Mouse (Mus musculus) limb, embryonic 12.5 days (tissue): ENCODE measurements around the gene Dusp18. TPM values are rescaled to one million over a fixed set of nuclear protein-coding genes. Genes with fewer than 3 reads are reported as not detected.

Experiments used
- ATAC-seq: fragments of 200-750 bp; cut with Nextera tagmentation; 2 replicates; pipeline ENCODE4 v1.8.0; 2017; ENCODE audit warnings: low read depth, moderate TSS enrichment; ENCODE audit not compliant: insufficient number of reproducible peaks, insufficient read depth, low FRiP score, low TSS enrichment
- H3K27ac ChIP-seq: fragments of 300-500 bp; sonication (generic); 2 replicates; pipeline ENCODE4 v1.5.1; 2016; ENCODE audit warnings: mild to moderate bottlenecking, moderate library complexity
- H3K27me3 ChIP-seq: fragments of 300-500 bp; sonication (generic); 2 replicates; pipeline ENCODE4 v1.6.1; 2016; ENCODE audit warnings: mild to moderate bottlenecking, moderate library complexity
- H3K36me3 ChIP-seq: fragments of 300-500 bp; sonication (generic); 2 replicates; pipeline ENCODE4 v1.6.1; 2016; ENCODE audit warnings: mild to moderate bottlenecking, moderate library complexity
- H3K4me1 ChIP-seq: fragments of 300-500 bp; sonication (generic); replicated peaks from 2 replicates; pipeline ENCODE4 v1.6.1; 2016
- H3K4me2 ChIP-seq: fragments of 300-500 bp; sonication (generic); 2 replicates; pipeline ENCODE4 v1.6.1; 2016; ENCODE audit warnings: mild to moderate bottlenecking, moderate library complexity
- H3K4me3 ChIP-seq: fragments of 300-500 bp; sonication (generic); replicated peaks from 2 replicates; pipeline ENCODE4 v1.5.1; 2016; ENCODE audit warnings: mild to moderate bottlenecking
- H3K9ac ChIP-seq: fragments of 300-500 bp; sonication (generic); replicated peaks from 2 replicates; pipeline ENCODE4 v1.6.1; 2016; ENCODE audit warnings: mild to moderate bottlenecking, moderate library complexity
- H3K9me3 ChIP-seq: fragments of 300-500 bp; sonication (generic); 2 replicates; pipeline ENCODE4 v1.6.1; 2016; ENCODE audit warnings: mild to moderate bottlenecking, moderate library complexity
- WGBS: fragments of 180-500 bp; shearing (Covaris S2); methylation state at CpG from one replicate; pipeline ENCODE4 v1.1.7; 2016; 5-methylcytosine and 5-hydroxymethylcytosine counted together
- polyA plus RNA-seq: library from polyadenylated mRNA; unstranded; fragments of >200 nt; fragmentation: Nextera tagmentation; extraction: Ambion mirVana; gene quantifications from 2 replicates; pipeline ENCODE4 v1.2.1, GENCODE M21; 2016

Dusp18 gene
- polyA plus RNA-seq, 1 experiment from 2014 or later = 11.4 TPM

GRCm38 (mm10) chr11:3857902-3858301 is 37.1 kb upstream of the Dusp18 start:
- H3K9me3 ChIP-seq = 0 out of 2 replicates have a peak, but pooled peaks cover 7% of the 10 kb centered on the region
- peaks cover 13% of the 10 kb centered on the region for H3K27me3 ChIP-seq
- ATAC-seq = no peak
- H3K9ac ChIP-seq = no peak overlapping the region
- H3K4me2 ChIP-seq = no peak overlapping the region
- no peak overlapping the region for H3K4me3 ChIP-seq
- no peaks in the 10 kb centered on the region for H3K4me1 ChIP-seq
- H3K36me3 ChIP-seq = no peaks in the 10 kb centered on the region
- WGBS = 78% methylated on average over 5 of the region's 5 CpGs
- H3K27ac ChIP-seq = no peak overlapping the region

DNA sequence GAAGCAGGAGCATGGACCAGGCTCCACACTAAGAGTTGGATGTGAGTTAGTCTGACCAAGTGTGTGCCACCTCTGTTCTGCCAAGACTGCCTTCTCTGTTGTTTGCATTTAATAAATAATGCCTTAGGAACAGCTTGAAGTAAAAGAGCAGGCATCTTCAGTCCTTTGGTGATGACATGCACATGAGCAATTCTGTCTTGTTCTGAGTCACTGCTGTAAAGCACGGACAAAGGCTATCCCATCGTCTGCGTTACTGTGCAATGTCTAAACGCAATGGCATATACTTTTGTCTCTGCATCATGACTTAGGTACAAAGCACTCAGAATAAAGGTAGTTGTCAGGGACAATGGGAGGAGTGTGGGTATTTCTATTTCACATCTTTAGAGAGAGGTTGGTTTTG is 35.3 kb upstream of the Dusp18 start:
- no peak overlapping the region for H3K27ac ChIP-seq
- 0 out of 2 replicates have a peak, but pooled peaks cover 4% of the 10 kb centered on the region for H3K9me3 ChIP-seq
- H3K9ac ChIP-seq = no peak overlapping the region
- peaks cover 20% of the 10 kb centered on the region for H3K27me3 ChIP-seq
- no peak overlapping the region for H3K4me2 ChIP-seq
- H3K4me1 ChIP-seq = peaks cover 5% of the 10 kb centered on the region; the same call in 1 of the 2 replicates
- 91% methylated on average over 4 of the region's 4 CpGs for WGBS
- H3K4me3 ChIP-seq = no peak overlapping the region
- ATAC-seq = no peak
- no peaks in the 10 kb centered on the region for H3K36me3 ChIP-seq

DNA sequence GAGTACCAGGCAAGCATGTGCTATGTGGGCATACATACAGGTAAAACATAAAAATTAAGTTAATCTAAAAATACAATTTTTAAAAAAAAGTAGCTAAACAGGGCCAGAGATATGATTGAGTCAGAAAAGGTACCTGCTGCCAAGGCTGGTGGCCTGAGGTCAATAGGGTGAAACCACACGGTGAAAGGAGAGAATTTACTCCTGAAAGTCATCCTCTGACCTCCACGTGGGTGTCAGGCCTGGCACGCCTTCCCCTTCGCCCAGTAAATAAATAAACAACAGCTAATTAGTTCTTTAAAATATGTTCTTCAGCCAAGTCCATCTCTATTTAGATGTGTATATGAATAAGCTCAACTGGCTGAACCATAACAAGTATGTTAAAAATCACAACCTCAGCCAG is 34.7 kb upstream of the Dusp18 start:
- Histone ChIP-seq H3K9ac (no peak overlapping the region), H3K36me3 (no peaks in the 10 kb centered on the region), H3K9me3 (no peaks in the 10 kb centered on the region), H3K4me2 (no peak overlapping the region), H3K4me1 (peaks cover 5% of the 10 kb centered on the region; the same call in 1 of the 2 replicates), H3K27ac (no peak overlapping the region), H3K27me3 (peaks cover 20% of the 10 kb centered on the region), H3K4me3 (no peak overlapping the region)
- 79% methylated on average over 4 of the region's 4 CpGs for WGBS
- no peak for ATAC-seq

- H3K27me3 ChIP-seq = peaks cover 26% of the 10 kb centered on the region
- peak overlapping the region; percentile 79 for H3K4me2 ChIP-seq
- H3K4me1 ChIP-seq = peaks cover 5% of the 10 kb centered on the region; the same call in 1 of the 2 replicates
- H3K9me3 ChIP-seq = no peaks in the 10 kb centered on the region
- 0 out of 2 replicates have a peak, but pooled peaks have one; percentile 17 for ATAC-seq
- H3K9ac ChIP-seq = no peak overlapping the region
- no peaks in the 10 kb centered on the region for H3K36me3 ChIP-seq
- H3K27ac ChIP-seq = no peak overlapping the region
- WGBS = 71% methylated on average over 19 of the region's 19 CpGs
- H3K4me3 ChIP-seq = peak overlapping the region; percentile 53
Measured at GRCm38 (mm10) chr11:3862661-3863453, 32.2 kb upstream of the Dusp18 start.

DNA sequence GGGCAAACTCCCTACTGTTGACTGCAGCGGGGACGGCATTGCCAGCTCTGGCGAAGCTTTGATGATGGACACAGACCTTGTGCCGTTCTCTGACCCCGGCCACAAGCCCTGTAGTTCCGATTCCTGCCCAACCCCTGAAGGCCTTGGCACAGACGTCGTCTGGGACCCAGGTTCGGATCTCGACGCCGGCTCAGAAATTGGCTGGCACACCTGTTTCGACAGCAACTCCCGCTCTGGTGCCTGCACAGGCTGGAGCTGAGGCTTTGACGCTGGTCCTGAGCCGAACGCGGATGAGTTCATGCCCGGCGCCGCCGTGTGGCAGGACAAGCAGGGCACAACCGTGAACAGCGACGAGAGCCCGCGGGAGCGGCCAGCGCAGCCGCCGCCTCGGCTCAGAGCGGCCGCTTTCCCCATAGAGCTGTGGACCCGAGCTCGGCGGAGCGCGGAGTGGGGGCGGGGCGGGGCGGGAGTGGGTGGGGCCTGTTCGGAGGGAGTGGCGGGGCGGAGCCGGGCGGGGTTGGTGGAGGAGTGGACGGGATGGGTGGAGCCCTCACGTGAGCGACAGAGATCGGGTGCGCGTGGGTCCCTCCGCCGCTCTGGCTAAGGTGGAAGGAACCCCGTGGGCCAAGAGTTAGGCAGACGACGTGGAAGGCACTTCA is 31.5 kb upstream of the Dusp18 start, which contains the start of gene Osbp2:
Gene Osbp2, minus strand, starts transcription at position 450 of the 659 bp plus-strand sequence.
- Histone ChIP-seq H3K4me2 (peak within 1 kb of the TSS; percentile 79), H3K27me3 (peaks cover 26% of the 10 kb centered on the region), H3K9ac (peak within 1 kb of the TSS; percentile 61), H3K4me3 (peak within 1 kb of the TSS; percentile 53), H3K4me1 (peaks cover 5% of the 10 kb centered on the region; the same call in 1 of the 2 replicates), H3K36me3 (no peaks in the 10 kb centered on the region), H3K9me3 (no peaks in the 10 kb centered on the region), H3K27ac (no peak within 1 kb of the TSS)
- WGBS = 5% methylated on average over 51 of the region's 58 CpGs
- ATAC-seq = peak; percentile 79

DNA sequence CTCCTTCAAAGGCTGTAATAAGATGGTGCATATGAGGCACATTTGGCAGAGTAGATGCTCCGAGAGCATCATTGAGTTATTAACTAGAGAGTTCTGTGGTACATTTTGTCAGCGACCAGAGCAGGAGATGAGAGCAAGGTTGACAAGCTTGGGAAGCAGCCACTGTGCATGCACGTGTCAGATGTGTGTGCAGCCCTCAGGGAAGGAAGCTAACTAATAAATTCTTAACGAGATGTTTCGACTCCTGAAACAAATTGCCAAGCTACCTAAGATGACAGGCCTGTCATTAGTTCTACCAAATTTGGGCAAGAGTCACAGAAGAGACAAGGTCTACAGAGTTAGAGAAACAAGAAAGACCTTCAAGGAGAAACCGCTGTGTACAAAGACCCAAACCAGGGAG is 30.7 kb upstream of the Dusp18 start:
- Histone ChIP-seq H3K4me3 (peak overlapping the region; percentile 53), H3K4me2 (peak overlapping the region; percentile 79), H3K27ac (no peak overlapping the region), H3K9me3 (no peaks in the 10 kb centered on the region), H3K36me3 (no peaks in the 10 kb centered on the region), H3K27me3 (peaks cover 26% of the 10 kb centered on the region), H3K9ac (peak overlapping the region; percentile 61; the same call in 1 of the 2 replicates), H3K4me1 (peaks cover 5% of the 10 kb centered on the region; the same call in 1 of the 2 replicates)
- WGBS = 17% methylated on average over 6 of the region's 6 CpGs
- ATAC-seq = no peak

DNA sequence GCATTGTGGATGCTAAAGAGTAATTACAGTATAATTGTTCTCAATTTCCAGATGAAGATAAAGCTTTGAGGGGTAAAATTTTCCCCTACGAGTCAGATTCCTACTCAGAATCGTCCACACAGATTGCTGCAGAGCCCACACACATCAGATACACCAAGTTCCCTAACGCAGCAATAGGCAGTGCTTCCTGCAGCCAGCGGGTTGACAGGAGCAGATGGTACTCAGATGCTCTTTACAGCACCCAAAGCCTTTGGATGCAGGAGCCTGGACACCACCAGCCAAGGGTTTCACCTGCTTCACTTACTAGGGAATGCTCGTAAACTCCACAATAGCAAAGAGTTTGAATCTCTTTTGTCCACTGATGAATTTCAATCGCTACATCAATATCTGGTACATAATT is 18.6 kb upstream of the Dusp18 start:
- Histone ChIP-seq H3K27me3 (no peaks in the 10 kb centered on the region), H3K4me2 (no peak overlapping the region), H3K9ac (no peak overlapping the region), H3K4me1 (no peaks in the 10 kb centered on the region), H3K4me3 (no peak overlapping the region), H3K36me3 (no peaks in the 10 kb centered on the region), H3K9me3 (no peaks in the 10 kb centered on the region), H3K27ac (no peak overlapping the region)
- WGBS = 71% methylated on average over 6 of the region's 6 CpGs
- no peak for ATAC-seq

DNA sequence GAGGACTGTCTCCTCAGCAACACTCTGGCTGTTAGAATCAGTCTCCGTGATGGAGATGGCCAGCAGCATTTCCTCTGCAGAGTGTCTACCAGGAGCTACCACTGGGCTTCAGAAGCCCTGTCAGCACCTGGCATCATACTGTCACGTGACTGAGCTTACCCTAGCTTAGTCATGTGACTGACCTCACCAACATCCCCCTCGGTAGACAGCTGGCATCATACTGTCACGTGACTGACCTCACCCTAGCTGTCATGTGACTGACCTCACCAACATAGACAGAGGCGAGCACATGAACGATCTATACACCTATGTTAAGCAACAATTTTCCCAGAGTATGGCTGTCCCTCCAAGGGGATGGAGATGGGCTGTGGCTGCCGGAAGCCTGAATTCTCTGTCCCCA is 16.4 kb upstream of the Dusp18 start:
- Histone ChIP-seq H3K4me2 (no peak overlapping the region), H3K36me3 (no peaks in the 10 kb centered on the region), H3K4me3 (no peak overlapping the region), H3K27me3 (no peaks in the 10 kb centered on the region), H3K9me3 (no peaks in the 10 kb centered on the region), H3K27ac (no peak overlapping the region), H3K4me1 (no peaks in the 10 kb centered on the region), H3K9ac (no peak overlapping the region)
- ATAC-seq = no peak
- 68% methylated on average over 7 of the region's 7 CpGs for WGBS

DNA sequence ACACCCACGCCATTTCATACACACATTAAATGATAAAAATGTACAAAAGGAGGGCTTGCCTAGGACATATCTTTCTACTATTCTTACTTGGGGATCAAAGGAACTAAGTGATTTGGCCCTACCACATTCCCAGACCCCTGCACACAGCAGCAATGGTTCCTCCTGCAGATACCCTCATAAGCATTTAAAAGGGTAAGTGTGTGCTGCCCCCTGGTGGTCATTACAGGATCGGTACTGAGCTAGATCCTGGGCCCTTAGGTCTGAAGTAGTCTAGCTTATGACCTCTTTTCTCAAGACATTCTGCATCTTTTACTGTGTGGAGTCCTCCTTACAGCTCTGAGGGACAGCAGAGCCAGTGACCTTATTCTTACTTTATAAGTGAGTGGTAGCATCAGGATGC is 15.2 kb upstream of the Dusp18 start:
- H3K36me3 ChIP-seq = no peaks in the 10 kb centered on the region
- no peak overlapping the region for H3K27ac ChIP-seq
- H3K27me3 ChIP-seq = no peaks in the 10 kb centered on the region
- no peak overlapping the region for H3K4me2 ChIP-seq
- no peak overlapping the region for H3K9ac ChIP-seq
- 0 out of 2 replicates have a peak, but pooled peaks have one; percentile 42 for ATAC-seq
- no peaks in the 10 kb centered on the region for H3K9me3 ChIP-seq
- no peak overlapping the region for H3K4me3 ChIP-seq
- WGBS = 38% methylated on average over 2 of the region's 2 CpGs
- no peaks in the 10 kb centered on the region for H3K4me1 ChIP-seq

- no peaks in the 10 kb centered on the region; the same call in 1 of the 2 replicates for H3K27me3 ChIP-seq
- H3K4me2 ChIP-seq = no peak overlapping the region
- no peaks in the 10 kb centered on the region for H3K4me1 ChIP-seq
- H3K36me3 ChIP-seq = no peaks in the 10 kb centered on the region
- H3K9ac ChIP-seq = no peak overlapping the region
- H3K27ac ChIP-seq = no peak overlapping the region
- no peak overlapping the region for H3K4me3 ChIP-seq
- 78% methylated on average over 3 of the region's 3 CpGs for WGBS
- no peaks in the 10 kb centered on the region for H3K9me3 ChIP-seq
- no peak for ATAC-seq
Measured at GRCm38 (mm10) chr11:3883711-3884110, 11.3 kb upstream of the Dusp18 start.

DNA sequence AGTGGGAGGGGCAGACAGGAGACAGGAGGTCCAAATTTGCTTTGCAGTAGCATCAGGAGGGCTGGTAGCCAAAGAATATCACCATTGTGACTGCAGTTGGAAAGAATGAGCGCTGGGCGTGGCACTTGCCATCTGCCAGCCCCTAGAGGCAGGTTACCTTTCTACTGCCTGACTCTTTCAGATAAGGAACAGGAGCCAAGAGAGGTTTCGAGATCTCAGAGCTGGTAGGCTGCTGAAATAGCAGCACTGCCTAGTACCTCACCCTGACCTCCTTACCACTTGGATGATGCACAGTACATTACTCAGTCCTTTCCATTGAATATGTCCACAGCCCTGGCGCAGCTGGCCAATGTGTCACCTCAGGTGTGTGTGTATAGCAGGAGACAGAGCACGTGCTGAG is 7.7 kb upstream of the Dusp18 start:
- no peaks in the 10 kb centered on the region for H3K4me1 ChIP-seq
- no peak for ATAC-seq
- no peak overlapping the region for H3K4me2 ChIP-seq
- no peak overlapping the region for H3K9ac ChIP-seq
- H3K27ac ChIP-seq = no peak overlapping the region
- H3K9me3 ChIP-seq = no peaks in the 10 kb centered on the region
- no peaks in the 10 kb centered on the region for H3K36me3 ChIP-seq
- no peak overlapping the region for H3K4me3 ChIP-seq
- 85% methylated on average over 5 of the region's 5 CpGs for WGBS
- H3K27me3 ChIP-seq = no peaks in the 10 kb centered on the region; the same call in 1 of the 2 replicates
